Comparison of ENCODE assay signal across 8 mouse cellular contexts in the genomic region with DNA sequence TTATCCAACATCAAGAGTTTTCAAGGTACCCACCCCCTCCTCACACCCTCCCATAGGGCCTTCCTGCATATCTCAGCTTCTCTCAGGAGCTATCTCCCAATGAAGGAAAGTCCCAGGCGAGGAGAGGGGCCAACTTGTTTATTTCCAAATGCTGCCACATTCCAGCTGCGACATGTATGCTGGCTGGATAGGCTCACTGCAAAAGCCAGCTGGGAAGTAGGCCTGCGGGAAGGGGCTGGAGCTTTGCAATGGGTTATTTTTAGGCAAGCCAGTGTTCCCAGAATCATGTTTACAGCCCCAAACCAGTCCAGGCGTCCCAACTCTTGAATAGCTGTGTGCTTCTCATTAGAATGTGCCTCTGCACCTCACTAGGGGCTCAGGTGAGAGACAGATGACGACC. TPM values are rescaled to one million over a fixed set of nuclear protein-coding genes. Genes with fewer than 3 reads are reported as not detected.
DNase-seq lines count a peak whose midpoint lies in the region; ATAC-seq and TF ChIP-seq lines count a peak whose summit lies in the region.

No protein-coding gene starts in this region.

- ATAC-seq in forebrain, embryonic 13.5 days, result no peak

- peak overlapping the region; percentile 95 for H3K27ac ChIP-seq in layer of hippocampus, adult 2 months
- peak overlapping the region; percentile 49; the same call in 1 of the 2 replicates for H3K27ac ChIP-seq in forebrain, embryonic 13.5 days

- H3K9me3 ChIP-seq in forebrain, embryonic 13.5 days (replicated peaks), result no peaks in the 10 kb centered on the region

- peak; percentile 38 to 54 for DNase-seq in layer of hippocampus, adult 2 months (ENCODE audit: low spot score in 2 of 2)
- DNase-seq in layer of hippocampus, postnatal 10 days (ENCODE audit: low spot score in 2 of 2), result no peak
- peak; percentile 69 for DNase-seq in heart, postnatal 4 days
- DNase-seq in left cerebral cortex, postnatal 36 days (ENCODE audit: low spot score in 2 of 2), result peak; percentile 37 to 47
- peak; percentile 37 for DNase-seq in right cerebral cortex, postnatal 14 days
- no peak for DNase-seq in adrenal gland, adult 8-10 months
- no peak for DNase-seq in embryo, embryonic 11 days

- intact Hi-C loops in left cerebral cortex, postnatal 36 days (cut with DNase I), result no loop called here

- peaks cover 50% of the 10 kb centered on the region for H3K4me1 ChIP-seq in forebrain, embryonic 13.5 days

- no peaks in the 10 kb centered on the region for H3K36me3 ChIP-seq in forebrain, embryonic 13.5 days (ENCODE audit: poor library complexity, severe bottlenecking)

- TF ChIP-seq CTCF in layer of hippocampus, adult 2 months (conservative IDR thresholded peaks at IDR 0.05), result no peak

- no peak overlapping the region for H3K4me2 ChIP-seq in forebrain, embryonic 13.5 days

- no peak overlapping the region for H3K4me3 ChIP-seq in layer of hippocampus, adult 2 months
- H3K4me3 ChIP-seq in forebrain, embryonic 13.5 days, result no peak overlapping the region

- 43% methylated on average over 5 of the region's 5 CpGs for WGBS in forebrain, embryonic 13.5 days

- no peaks in the 10 kb centered on the region for H3K27me3 ChIP-seq in forebrain, embryonic 13.5 days

- no peak overlapping the region for H3K9ac ChIP-seq in forebrain, embryonic 13.5 days

RNA-seq across cellular contexts. Expression of a gene that starts 51.5 kb away (rescaled TPM):
- 100 to 1,000 TPM; 230 to 231 TPM for total RNA-seq in layer of hippocampus, adult 2 months (2021)
- 100 to 1,000 TPM in 1 of 2 experiments, 10 to 100 TPM in 1; 94.1 to 106 TPM for total RNA-seq in layer of hippocampus, postnatal 10 days (2021)
- 4.0 and 4.1 TPM in 2 replicates for polyA plus RNA-seq in forebrain, embryonic 13.5 days (2015; fragmentation: Nextera tagmentation; extraction: Ambion mirVana)
- total RNA-seq in heart, postnatal 4 days (2021), result 10 to 100 TPM; 14.6 to 15.8 TPM
- total RNA-seq in left cerebral cortex, postnatal 36 days (2021), result 10 to 100 TPM; 53.4 to 70.5 TPM
- total RNA-seq in adrenal gland, adult 8-10 months (2022), result 10 to 100 TPM; 10.2 to 19.2 (median 14.3) TPM

Comparison
In these comparisons a context has a peak if more than half of its experiments do, and no peak if none do; other contexts are left out.
1. DNase-seq: peak in layer of hippocampus, adult 2 months (2 of 2), heart, postnatal 4 days (single experiment), left cerebral cortex, postnatal 36 days (2 of 2) and right cerebral cortex, postnatal 14 days (single experiment); none in layer of hippocampus, postnatal 10 days (0 of 2), adrenal gland, adult 8-10 months (single experiment) and embryo, embryonic 11 days (single experiment).